Mouse (Mus musculus) ES-Bruce4 (cell line): ENCODE data around the gene Eif2d.

ENCODE experiments used
- CTCF ChIP-seq: IDR thresholded peaks from one replicate; pipeline ENCODE4 v1.8.1; 2011; ENCODE audit warnings: low read depth, low read length
- EP300 ChIP-seq: IDR thresholded peaks from 2 replicates; pipeline ENCODE4 v1.6.1; 2011; ENCODE audit warnings: low read depth, low read length; ENCODE audit not compliant: insufficient read depth
- POLR2A ChIP-seq: IDR thresholded peaks from one replicate; pipeline ENCODE4 v1.8.1; 2011; ENCODE audit warnings: low read length; ENCODE audit not compliant: insufficient read depth

GRCm38 (mm10) chr1:131155456-131155855, 2.5 kb downstream of the Eif2d start:
- TF ChIP-seq CTCF: peak; percentile 83
- no peak for TF ChIP-seq POLR2A
- no peak for TF ChIP-seq EP300
